Mouse (Mus musculus) adrenal gland, postnatal 14 days (tissue): ENCODE measurements at regions not wholly inside any gene's neighbourhood (a gene's known extent, or its start where the extent isn't known, plus 50 kb on each side); places are given as distances from the start of the nearest gene placed in this dataset.
A peak's percentile ranks its signal among the peaks of the same experiment; 100 is the strongest.

Experiments
- DNase-seq: peaks from one replicate; pipeline ENCODE4 v3.0.0; 2021; ENCODE audit warnings: mixed read lengths

GRCm38 (mm10) chr14:72371702-72372277 is 119.8 kb downstream of the Gm9195 start:
- DNase-seq: peak; percentile 81

DNA sequence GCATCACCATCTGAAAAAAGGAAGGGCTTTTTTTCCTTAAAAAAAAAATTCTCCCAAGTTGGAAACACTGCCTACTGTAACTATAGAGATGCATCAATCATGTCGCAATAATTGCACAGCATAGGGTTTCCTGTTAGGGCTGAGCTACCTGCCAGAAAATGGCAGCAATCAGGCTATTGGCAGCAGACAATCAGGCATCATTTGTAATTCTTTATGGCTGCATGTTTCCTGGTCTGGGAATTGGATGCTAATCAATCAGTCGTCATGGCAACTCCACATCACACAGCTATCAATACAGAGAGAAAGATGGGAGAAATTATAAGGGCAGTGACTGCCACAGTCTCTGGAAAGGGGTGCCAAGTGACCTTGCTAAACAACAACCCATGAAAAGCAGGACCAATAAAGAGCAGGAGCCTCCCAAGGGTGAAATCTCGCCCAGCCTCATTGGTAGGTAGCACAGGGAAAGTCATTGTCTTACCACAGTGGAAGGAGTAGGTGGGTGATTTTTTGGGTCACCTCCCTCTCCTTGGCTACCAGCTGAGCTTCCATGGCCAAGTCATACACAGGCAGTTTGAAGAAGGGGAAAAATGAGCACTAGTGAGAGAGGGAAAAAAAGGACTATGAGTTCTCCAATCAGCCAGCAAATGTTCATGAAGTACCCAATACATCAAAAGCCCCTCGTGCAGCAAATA is 130.7 kb downstream of the Gm9195 start:
- DNase-seq: no peak

DNA sequence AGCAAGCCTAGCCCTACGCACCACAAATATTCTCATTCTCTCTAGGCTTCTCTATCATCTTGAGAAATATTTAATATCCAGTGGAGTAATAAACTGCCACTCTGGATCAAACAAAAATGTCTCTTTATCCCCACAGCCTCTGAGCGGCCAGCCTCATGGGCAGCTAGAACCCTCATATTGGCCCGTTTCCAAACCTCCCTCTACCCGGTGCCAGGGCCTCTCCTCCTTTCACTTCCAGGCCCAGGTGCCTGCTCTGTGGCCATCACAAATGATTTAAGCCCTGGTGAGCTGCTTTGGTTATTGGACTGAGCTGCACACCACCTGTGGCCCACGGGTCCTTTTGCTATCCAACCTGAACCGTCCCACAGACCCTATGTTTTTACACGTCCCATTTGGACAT is 131.5 kb downstream of the Gm9195 start:
- DNase-seq: no peak

DNA sequence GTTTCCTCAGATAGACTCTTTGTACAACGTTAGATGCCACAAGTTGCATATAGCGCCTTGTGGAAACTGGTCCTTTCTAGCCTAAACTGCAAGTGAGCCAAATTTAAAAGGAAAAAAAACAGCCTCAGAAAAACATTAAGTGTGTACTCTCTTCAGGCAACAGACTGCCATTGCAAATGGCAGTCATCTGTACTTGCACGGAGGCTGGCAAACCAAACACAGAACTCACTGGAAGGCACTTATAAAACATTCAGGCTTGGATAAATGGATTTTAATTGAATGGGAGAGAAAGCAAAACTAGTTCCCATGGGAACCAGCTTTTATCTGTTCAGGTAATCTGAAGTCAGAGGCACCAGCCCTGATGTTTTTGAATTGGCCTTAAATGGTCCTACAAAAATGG is 133.7 kb downstream of the Gm9195 start:
- DNase-seq: no peak

GRCm38 (mm10) chr14:72342181-72342580 is 149.5 kb downstream of the Gm9195 start:
- no peak for DNase-seq

- no peak for DNase-seq
These were observed 150.0 kb downstream of the Gm9195 start for GRCm38 (mm10) chr14:72341590-72342154.

DNA sequence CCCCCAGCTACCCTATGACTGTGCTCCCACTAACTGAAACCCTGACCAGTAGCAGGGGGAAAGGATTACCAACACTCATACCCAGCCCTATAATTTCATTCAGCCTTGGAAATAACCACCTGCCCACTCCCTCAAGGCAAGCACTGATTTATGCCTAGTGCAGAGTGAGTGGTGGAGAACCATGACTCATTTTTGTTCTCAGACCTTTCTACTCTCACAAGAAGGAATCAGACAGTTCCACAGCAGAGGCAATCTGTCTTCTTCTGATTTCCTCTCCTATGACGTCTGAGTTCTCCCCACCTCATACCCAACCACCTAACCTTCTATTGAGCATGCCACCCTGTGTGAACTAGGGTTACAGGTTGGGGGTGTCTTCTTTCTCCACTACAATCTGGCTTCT is 153.6 kb downstream of the Gm9195 start:
- no peak for DNase-seq

- no peak for DNase-seq
These were observed 187.8 kb downstream of the Gm9195 start for GRCm38 (mm10) chr14:72303856-72304255.

GRCm38 (mm10) chr14:72300026-72300425 is 191.6 kb downstream of the Gm9195 start:
- DNase-seq: peak; percentile 45

DNA sequence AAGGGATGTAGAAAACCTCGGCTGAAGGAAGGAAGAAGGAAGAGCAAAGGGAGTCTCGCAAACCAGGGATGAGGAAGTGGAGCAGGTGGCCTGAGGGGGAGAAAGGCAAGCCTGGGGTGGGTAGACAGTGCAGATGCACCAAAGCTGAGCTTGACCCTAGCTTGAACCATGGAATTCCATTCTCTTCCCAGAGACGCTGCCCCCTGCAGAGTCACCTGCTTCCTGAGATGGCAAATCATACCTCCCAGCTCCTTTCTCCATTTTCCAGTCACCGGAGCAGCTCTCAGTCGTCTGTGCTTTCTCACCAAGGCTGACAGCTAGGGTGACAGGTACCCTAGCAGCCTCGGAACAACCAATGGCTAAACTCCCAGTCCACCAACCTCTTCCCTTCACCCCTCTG is 197.0 kb downstream of the Gm9195 start:
- DNase-seq: no peak

DNA sequence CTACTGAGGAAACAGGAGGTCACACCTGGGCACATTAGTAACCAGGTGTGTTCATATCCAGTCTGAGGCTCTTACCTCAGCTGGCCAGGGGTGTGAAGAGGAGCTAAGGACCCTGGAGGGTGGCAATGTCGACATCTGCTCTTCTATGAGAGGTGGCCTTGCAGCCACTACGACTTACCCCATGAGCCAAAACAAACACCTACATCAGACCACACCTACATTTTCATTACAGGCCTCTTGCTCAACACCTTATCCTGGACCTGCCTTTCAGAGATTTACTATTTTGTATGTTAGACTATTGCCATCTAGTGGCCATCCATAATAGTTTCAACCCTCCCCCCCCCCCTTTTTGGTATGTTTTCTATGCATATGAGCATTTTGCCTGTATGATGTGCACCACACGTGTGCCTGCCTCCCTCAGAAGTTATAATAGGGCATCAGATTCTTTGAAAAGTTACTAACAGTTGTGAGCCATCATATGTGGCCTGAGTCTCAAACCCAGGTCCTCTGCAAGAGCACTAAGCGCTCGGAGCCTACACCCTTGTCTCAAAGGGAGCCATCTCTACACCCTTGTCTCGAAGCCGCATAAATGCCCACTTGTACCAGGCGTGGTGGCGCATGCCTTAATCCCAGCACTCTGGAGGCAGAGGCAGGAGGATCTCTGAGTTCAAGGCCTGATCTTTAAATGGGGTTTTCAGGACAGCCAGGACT is 197.8 kb downstream of the Gm9195 start:
- no peak for DNase-seq

DNA sequence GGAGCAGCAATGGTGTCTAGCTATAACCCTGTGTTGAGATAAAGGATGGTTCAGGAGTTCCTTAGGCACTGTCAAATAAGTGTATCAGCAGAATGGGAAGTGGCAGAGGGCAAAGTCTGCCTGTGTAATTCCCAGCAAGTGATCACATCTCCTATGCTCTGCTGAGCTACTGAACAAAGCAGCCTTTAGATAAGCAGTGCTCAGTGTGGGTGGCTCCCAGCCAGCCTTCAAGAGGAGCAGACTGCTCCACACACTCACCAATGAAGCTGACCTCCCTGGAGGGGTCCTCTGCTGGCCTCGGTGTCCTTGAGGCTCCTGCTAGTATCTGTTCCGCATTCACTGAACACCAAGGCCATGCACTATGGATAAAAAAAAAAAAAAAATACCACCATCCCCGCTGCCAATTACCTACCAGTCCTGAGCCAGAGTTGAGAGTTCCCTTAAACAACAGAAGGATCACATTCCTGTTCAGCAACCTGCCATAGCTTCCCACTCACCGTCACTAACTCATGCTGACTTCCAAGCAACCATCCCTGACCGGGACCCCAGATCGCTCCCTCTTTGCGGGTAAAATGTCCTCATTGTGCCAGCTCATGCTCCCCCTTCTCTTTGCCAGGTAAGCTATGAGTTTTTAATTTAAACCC is 198.9 kb downstream of the Gm9195 start:
- DNase-seq: peak; percentile 16

- DNase-seq: no peak
These were observed 214.3 kb downstream of the Gm9195 start for GRCm38 (mm10) chr14:72277309-72277708.

GRCm38 (mm10) chr14:72259255-72259654 is 232.4 kb downstream of the Gm9195 start:
- no peak for DNase-seq

DNA sequence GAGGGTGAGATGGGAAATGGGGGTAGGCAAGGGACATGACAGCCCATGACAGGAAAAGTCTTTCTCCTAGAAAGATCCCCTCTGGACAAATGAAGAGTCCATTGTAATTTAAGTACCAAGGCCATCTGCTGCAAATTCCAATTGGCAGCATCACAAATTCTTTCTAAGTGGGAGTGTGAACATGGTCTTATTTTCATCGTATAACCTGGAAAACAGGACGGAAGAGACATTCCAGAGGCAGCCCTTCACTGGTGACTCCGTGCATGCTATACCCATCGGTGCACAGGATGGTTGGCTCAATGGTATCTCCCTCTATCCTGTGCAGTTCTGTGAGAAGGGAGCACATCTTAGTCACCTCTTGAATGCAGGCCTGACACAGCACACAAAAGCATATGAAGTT is 249.8 kb downstream of the Gm9195 start:
- DNase-seq: no peak

GRCm38 (mm10) chr14:72240272-72240671 is 251.4 kb downstream of the Gm9195 start:
- no peak for DNase-seq

DNA sequence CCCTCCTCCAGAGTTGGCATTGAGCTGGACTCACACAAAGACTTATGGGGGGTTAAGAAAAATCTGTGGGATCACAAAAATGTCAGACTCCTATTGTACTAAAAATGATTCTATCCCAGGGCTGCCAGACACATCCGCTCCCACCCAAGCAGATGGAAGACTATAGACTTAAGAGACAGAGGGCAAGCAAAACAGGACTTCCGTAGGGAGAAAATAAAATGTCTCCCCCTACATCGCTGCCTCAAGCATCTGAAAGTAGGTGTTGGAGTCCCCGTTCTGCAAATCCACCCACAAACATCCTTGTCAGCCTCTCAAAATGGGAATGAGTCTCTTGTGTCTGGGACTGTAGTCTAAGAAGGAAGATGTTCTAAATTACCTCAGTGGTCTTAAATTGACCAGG is 253.3 kb downstream of the Gm9195 start:
- no peak for DNase-seq

GRCm38 (mm10) chr14:72234234-72235075 is 257.2 kb downstream of the Gm9195 start:
- DNase-seq: no peak

DNA sequence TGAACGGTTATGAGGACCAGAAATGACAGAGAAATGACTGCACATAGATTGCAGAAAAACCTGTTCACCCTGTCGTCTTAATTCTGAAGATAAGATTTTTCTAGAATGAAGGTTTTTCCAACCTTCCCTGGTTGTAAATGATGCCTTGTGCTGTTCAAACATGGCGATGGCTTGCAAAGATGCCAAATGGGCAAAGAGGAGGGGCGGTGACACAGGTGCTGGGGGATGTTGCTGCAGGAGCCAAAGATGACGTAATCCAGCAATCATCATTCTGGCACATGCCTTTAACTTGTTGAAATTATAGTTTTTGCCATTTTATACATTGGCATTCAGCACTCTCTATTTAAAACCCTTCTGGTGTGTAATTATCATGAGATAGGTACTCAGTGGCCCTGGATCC is 263.8 kb downstream of the Gm9195 start:
- DNase-seq: no peak

GRCm38 (mm10) chr14:72227441-72227840 is 264.2 kb downstream of the Gm9195 start:
- no peak for DNase-seq

DNA sequence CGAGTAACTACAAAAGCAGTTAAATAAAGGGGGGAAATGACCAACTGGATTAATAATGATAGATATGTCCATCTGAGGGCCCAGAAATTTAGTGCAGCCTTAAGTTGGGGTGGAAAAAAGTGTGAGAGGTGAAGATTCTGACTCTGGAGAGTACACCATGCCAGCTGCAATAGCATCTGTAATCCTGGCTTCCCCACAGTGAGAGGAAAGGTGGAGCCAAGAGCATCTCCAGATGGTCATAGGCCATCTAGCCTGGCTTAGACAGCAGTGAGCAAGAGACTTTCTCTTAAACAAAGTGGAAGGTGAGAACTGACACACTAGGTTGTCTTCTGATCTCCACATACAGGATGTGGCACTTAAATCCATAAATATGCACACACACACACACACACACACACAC is 264.7 kb downstream of the Gm9195 start:
- no peak for DNase-seq

GRCm38 (mm10) chr14:72222836-72223235 is 268.8 kb downstream of the Gm9195 start:
- DNase-seq: no peak
